31 mouse cellular contexts compared by ENCODE assay signal in genomic region chr7:122706736-122707135, GRCm38 (mm10). TPM values are rescaled to one million over a fixed set of nuclear protein-coding genes. Genes with fewer than 3 reads are reported as not detected.
"Had no signal": no experiment of that assay in that cellular context is flagged by ENCODE, and none has a peak within 500 bp of the region (broad histone marks: within the 10 kb centered on the region; RNA-seq: fewer than 3 reads in every experiment).

No protein-coding gene starts in this region.

- H3K27ac ChIP-seq: heart, adult 2 months; heart, embryonic 13.5 days; heart, embryonic 15.5 days; hindbrain, embryonic 10.5 days; hindbrain, embryonic 12.5 days; hindbrain, embryonic 14.5 days; intestine, embryonic 15.5 days; layer of hippocampus, adult 2 months; limb, embryonic 13.5 days; limb, embryonic 15.5 days; liver, embryonic 12.5 days; liver, embryonic 14.5 days had no signal

- H3K4me3 ChIP-seq: heart, adult 2 months; heart, embryonic 13.5 days; heart, embryonic 15.5 days; hindbrain, embryonic 10.5 days; hindbrain, embryonic 12.5 days; intestine, embryonic 15.5 days; layer of hippocampus, adult 2 months; limb, embryonic 13.5 days; limb, embryonic 15.5 days; liver, embryonic 12.5 days had no signal

- DNase-seq: gastrocnemius, postnatal 14 days; gastrocnemius, postnatal 36 days; heart, adult 2 months; heart, postnatal 14 days; heart, postnatal 36 days; kidney, adult 18-20 months; kidney, adult 8-10 months; kidney, postnatal 10 days; kidney, postnatal 25 days; kidney, postnatal 4 days; layer of hippocampus, postnatal 36 days; lung, adult 18-20 months had no signal

- H3K4me1 ChIP-seq: heart, embryonic 13.5 days; heart, embryonic 15.5 days; hindbrain, embryonic 10.5 days; hindbrain, embryonic 12.5 days; intestine, embryonic 15.5 days; limb, embryonic 13.5 days; limb, embryonic 15.5 days; liver, embryonic 12.5 days had no signal

RNA-seq across cellular contexts. Expression of gene Cacng3, which starts 36.4 kb away (rescaled TPM):
- total RNA-seq: gastrocnemius, adult 18-20 months; gastrocnemius, adult 8-10 months; gastrocnemius, postnatal 36 days; heart, adult 2 months; heart, postnatal 36 days; liver, adult 2 months had no signal
- polyA plus RNA-seq: gonadal fat pad, adult 2 months; heart, adult 2 months; inflammation-experienced regulatory T-cells, adult 6 months; intestine, postnatal 0 days; kidney, embryonic 14.5 days; limb, embryonic 11.5 days; limb, embryonic 13.5 days; liver, adult 2 months; liver, embryonic 12.5 days; liver, embryonic 14.5 days had no signal
